Mouse (Mus musculus): Measurements from ENCODE around the gene Fam205c.

- TF ChIP-seq GATA1 (IDR thresholded peaks at IDR 0.05; ENCODE audit: borderline replicate concordance, low read length) (no peak), FLI1 (IDR thresholded peaks at IDR 0.05; ENCODE audit: low read length) (no peak)
These were observed 47.5 kb upstream of the Fam205c start for GRCm38 (mm10) chr4:42921536-42921935.

All from megakaryocyte, embryonic 14.5 days (primary cell).